Mouse (Mus musculus) cortical plate, adult 2 months (tissue): ENCODE measurements at regions not wholly inside any gene's neighbourhood (a gene's known extent, or its start where the extent isn't known, plus 50 kb on each side); places are given as distances from the start of the nearest gene placed in this dataset.

Experiments used
- CTCF ChIP-seq: fragments of 200-500 bp; IDR thresholded peaks from 2 replicates; pipeline ENCODE4 v1.5.1; 2011; ENCODE audit warnings: mild to moderate bottlenecking, control low read depth, low read length; ENCODE audit not compliant: insufficient read depth; ENCODE audit errors: extremely low read depth
- POLR2A ChIP-seq: fragments of 200-500 bp; IDR thresholded peaks from 2 replicates; pipeline ENCODE4 v1.6.1; 2011; ENCODE audit warnings: mild to moderate bottlenecking, low read length, control low read depth; ENCODE audit not compliant: insufficient read depth; ENCODE audit errors: extremely low read depth

DNA sequence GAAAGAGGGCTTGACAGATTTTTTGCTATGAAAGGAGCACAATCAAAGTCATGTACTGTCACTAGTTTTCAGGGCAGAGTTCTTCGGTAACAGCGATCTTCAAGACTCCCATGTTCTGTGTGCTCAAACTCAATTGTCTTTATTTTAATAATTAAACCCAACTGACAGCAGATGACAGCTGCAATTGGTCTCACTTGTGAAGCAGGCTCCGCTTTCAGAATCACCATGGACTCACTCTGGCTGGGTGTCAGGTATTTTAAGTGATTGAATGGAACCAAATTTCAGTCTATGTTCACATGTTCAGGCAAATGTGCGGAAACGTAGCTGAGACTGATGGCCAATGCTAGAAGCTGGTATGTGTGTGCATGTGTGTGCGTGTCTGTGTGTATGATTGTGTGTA, 489.7 kb downstream of the Kcnj2 start:
- TF ChIP-seq POLR2A = no peak
- TF ChIP-seq CTCF = no peak
